Mouse (Mus musculus) thymus, postnatal 10 days (tissue): ENCODE measurements around the gene Frmd4b.

ENCODE experiments used
- DNase-seq, 2 experiments: peaks; one replicate each; pipeline ENCODE4 v3.0.0; 2021; ENCODE audit warnings: low spot score in 2 of 2

Frmd4b gene

DNA sequence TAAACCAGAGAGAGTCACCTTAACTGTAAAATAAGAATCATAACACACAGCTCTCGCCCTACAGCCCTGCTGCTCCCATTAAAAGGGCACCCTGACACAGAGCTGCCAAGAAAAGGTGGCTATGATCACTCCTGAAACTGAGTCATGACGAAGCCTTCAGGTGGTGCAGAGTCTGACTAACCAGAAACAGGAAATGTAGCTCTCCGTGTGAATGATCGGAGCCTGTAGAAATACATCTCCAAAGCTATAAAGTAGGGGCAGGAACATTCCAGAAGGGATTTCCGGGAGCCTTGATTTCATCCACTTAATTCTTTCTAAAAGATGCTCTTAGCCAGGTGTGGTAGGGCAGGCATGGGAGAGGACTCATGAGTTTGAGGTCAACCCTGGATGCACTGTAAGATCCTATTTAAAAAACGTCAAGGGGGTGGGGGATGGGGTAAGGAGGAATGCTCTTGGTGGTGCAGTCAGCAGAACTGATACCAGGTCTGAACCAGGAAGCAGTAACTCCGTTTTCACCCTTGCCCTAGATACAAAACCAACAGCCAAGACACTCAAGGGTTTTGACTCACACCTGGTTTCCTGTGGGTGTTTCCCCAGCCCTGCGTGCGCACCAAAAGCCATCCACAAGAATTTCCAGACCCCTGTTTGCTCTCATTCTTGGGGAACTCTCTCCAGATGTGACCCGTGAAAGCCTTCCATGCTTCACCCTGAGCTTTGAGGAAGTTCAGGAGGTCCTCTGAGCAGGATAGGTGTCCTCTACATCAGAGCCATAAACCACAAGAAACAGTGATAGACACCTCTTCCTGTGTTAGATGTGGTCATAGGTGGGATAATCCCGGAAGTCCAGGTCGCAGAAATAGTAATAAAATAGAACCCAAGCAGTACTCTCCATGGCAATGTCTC, 323.4 kb downstream of the Frmd4b start:
- DNase-seq: peak; percentile 53 to 55

DNA sequence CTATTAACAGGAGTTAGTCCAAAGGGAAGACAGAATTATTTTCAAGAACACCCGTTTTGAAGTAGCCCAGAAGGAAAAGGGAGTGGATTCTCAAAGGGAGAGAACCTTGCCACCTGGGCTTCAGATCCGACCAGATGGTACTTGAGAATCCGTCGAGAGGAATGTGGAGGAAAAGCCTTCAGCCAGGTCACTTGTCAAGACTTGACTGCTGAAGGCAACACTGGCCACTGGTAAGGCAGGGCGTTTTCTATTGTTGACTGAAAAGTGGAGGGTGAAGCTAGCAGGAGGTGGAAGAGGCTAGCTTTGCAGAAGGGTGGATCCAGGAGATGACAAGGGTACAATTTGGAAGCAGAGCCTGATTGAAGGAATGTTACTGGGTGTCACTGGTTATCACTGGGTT, 324.4 kb downstream of the Frmd4b start:
- no peak for DNase-seq

- no peak for DNase-seq
Observed at GRCm38 (mm10) chr6:97292096-97292495, 325.2 kb downstream of the Frmd4b start.

DNA sequence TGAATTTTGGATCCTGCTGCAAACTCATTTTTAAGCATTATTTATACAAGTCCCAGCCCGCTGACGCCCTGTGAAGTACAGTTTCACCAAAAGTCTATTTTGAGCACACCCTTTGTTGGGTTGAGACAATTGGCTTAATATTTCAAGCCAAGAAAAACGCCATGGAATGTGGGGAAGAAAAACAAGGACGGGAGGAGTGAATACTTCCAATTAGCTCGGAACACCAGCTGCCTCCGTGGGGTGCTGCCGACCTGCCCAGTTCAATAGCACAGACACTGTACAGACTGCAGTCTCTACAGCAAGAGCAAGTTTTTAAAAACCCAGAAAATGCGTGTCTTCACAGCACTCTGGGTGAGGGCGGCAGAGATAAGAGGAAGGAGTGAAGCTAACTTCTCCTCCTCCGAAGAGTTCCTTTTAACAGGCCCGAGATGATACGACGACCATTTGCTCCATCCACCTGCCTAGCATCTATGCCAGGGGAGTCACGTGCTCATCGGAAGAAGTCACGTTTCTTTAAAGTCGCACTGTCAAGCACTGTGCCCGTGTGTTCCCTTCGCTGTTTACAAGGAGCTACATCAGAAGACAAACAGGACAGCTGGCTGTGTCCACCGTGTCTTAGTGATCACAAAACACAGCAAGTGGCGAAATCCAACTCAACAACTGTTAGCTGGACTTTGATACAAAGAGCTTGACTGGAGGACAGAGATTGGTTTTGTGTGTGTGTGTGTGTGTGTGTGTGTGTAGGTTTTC, 326.0 kb downstream of the Frmd4b start:
- DNase-seq: no peak

- no peak for DNase-seq
Observed at GRCm38 (mm10) chr6:97290687-97291086, 326.7 kb downstream of the Frmd4b start.

- no peak for DNase-seq
Observed at GRCm38 (mm10) chr6:97289838-97290237, 327.5 kb downstream of the Frmd4b start.

- DNase-seq: no peak
Observed at GRCm38 (mm10) chr6:97289316-97289820, 328.0 kb downstream of the Frmd4b start.

GRCm38 (mm10) chr6:97288047-97288855, 329.1 kb downstream of the Frmd4b start:
- DNase-seq: no peak

GRCm38 (mm10) chr6:97286332-97286731, 331.0 kb downstream of the Frmd4b start:
- DNase-seq: no peak

- no peak for DNase-seq
Observed at GRCm38 (mm10) chr6:97283676-97284075, 333.7 kb downstream of the Frmd4b start.

GRCm38 (mm10) chr6:97278878-97279277, 338.5 kb downstream of the Frmd4b start:
- no peak for DNase-seq

DNA sequence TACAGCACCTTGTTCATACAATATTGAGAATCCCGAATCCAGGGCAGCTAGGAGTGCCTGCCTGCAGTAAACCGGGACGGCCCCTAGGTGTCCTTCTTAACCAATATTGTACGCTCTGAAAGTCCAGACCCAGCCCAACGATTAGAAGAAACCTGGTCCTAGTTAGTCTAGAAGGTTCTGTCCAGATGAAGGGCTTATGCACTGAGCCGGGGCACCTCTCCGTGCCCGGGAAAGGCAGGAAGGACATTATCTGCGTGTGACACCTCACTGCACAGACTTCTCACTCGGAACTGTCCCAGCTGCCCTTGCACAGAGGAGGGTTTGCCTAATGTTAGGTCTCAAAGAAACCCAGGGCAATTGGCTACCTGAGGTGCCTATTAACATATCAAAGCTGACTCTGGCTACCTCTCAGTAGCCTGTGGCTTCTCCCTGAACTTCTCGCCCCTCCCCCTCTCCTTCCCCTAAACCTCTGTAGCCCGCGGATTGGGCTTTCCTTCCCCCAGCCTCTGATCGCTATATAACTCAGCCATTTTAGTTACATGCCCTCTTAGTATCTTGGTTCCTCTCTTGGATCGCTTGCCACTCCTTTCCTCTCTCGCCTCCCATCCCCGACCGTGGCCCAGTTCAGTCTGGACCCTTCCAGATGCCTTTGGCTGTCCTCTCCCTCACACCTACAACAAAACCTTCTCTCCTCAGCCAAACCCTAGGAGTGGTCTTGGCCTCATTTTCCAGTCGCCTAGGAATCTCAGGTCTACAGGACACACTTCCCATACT, 339.1 kb downstream of the Frmd4b start:
- DNase-seq: peak; percentile 52 to 74

GRCm38 (mm10) chr6:97276890-97277497, 340.3 kb downstream of the Frmd4b start:
- no peak for DNase-seq

- DNase-seq: no peak
Observed at GRCm38 (mm10) chr6:97276366-97276765, 341.0 kb downstream of the Frmd4b start.

DNA sequence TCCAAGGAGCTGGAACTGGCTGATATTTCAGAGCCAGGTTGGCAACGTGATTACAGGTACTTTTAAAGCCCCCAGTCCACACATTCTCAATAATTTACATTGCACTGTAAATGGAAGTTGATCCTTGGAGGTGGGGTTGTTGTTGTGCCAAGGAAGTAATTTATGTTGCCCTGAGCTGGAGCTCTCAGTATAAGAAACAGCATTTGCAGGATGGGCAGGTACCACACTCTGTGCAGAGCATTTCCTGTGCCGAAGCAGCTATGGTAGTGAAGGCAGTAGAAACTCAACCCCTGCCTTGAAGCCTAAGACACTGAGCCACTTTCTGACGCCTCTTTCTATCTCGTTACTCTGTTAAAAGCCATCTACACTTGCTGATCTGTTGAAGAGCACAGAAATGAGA, 341.6 kb downstream of the Frmd4b start:
- DNase-seq: no peak

DNA sequence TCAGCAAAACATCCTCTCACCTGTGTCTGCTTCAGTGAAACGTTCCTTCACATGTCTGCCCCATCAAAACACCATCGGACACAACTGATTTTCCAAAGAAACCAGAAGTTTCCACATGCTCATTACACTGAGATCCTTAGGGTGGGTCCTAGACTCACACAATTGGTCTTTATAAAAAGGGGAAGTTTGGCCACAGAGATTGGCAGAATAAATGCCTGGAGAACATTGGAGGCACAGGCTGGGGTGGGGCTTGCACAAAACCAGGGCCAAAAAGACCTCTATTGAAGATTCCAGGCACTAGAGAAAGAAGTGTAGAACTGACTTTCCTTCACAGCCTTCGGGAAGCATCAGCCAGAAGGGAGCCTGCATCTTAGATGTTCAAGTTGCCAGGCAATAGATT, 343.6 kb downstream of the Frmd4b start:
- DNase-seq: no peak

DNA sequence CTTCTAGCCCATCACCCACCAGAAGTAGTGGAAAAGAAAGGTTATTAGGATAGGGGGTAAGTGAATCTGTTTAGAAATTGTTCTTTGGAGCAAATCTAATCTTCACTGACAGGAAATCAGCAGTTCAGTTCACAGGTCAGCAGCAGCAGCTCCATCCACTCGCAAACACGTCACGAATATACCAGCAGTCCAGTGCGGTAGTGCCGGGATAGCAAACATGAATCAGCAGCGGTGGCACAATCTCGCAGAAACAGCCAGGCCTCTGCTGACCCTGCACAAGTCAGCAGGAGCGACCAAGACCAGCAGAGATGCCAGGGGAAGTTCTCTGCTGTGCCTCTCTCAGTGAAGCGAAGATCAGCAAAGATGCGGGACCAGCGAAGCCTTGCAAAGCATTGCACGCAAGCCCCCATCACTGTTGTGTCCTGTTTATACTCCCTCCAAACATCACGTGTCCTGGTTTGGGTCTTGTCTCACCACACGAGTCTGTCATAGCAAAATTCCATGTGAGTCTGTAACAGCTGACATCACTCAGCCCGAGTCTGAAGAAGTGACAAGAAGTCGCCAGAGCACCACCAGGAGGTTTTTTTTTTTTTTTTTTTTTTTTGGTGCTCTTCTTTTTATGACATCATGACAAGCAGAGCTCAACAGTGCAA, 344.2 kb downstream of the Frmd4b start:
- DNase-seq: no peak

DNA sequence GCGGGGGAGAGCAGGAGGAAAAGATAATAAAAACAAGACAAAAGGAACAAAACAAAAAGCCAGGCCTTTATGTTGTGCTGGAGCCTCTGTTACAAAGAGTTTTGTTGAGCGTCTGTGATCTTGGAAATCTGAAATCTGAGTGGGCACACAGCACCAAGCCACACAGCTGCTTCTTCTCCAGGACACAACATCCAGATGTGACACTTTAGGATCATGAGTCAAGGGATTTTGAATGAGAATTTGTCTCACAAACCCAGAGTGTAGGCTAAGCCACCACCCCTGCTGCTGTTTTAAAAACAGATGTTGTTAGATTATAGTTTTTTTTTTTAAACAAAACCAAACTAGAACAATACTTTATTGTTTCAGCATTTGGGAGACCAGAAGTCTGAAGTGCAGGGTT, 345.0 kb downstream of the Frmd4b start:
- DNase-seq: no peak

DNA sequence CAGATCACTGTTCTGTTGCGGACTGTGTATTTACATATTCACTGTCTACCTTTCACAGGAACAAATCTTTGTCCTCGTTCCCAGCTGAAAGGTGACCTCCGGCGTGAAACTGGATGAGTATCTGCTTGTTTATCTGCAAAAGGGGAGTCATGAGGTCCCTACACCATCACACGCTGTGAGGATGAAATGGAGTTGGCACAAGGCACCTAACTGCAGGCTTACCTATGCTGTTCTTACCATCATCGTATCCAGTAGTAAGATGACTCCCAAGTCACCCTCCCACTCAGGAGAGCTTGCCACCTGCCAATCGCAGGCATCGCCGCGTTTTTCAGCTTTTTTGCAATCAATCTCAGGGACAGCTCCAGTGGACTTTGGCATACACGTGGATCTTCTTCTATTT, 347.7 kb downstream of the Frmd4b start:
- no peak for DNase-seq

DNA sequence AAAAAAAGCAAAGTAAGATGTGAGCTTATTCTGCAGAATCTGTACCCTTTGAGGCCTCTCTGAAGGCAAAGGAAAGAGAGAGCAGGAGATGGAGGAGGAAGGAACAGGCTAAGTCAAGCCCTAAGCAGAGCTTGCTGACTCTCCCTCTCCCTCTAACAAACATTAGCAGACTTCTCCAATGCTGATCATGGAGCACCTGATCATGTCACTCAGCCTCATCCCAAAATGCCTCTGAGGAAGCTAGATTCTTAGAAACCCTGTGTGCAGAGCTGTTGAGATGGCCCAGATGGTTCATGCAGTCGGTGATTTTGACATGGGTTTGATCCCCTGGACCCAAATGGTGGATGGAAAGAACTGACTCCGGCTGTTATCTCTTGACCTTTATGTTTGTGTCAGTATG, 350.2 kb downstream of the Frmd4b start:
- DNase-seq: no peak
